Mouse (Mus musculus): ENCODE data around the gene Tgm2. TPM values are rescaled to one million over a fixed set of nuclear protein-coding genes. Genes with fewer than 3 reads are reported as not detected.

The Tgm2 gene
- total RNA-seq, 2 experiments from 2014 or later = 11.2 to 11.5 TPM

GRCm38 (mm10) chr2:158120211-158120610, 26.0 kb downstream of the Tgm2 start:
- intact Hi-C loops (cut with DNase I) = no loop called here
- DNase-seq (ENCODE audit: low spot score in 2 of 2) = no peak

- intact Hi-C loops (cut with DNase I) = no loop called here
- no peak for DNase-seq (ENCODE audit: low spot score in 2 of 2)
Measured at GRCm38 (mm10) chr2:158119145-158119544, 27.1 kb downstream of the Tgm2 start.

GRCm38 (mm10) chr2:158116653-158117052, 29.6 kb downstream of the Tgm2 start:
- intact Hi-C loops (cut with DNase I) = no loop called here
- DNase-seq (ENCODE audit: low spot score in 2 of 2) = no peak

- intact Hi-C loops (cut with DNase I) = no loop called here
- DNase-seq (ENCODE audit: low spot score in 2 of 2) = no peak
Measured at GRCm38 (mm10) chr2:158115838-158116453, 30.3 kb downstream of the Tgm2 start.

- intact Hi-C loops (cut with DNase I) = no loop called here
- DNase-seq (ENCODE audit: low spot score in 2 of 2) = no peak
Measured at GRCm38 (mm10) chr2:158114931-158115330, 31.3 kb downstream of the Tgm2 start.

GRCm38 (mm10) chr2:158113591-158114257, 32.5 kb downstream of the Tgm2 start:
- no peak for DNase-seq (ENCODE audit: low spot score in 2 of 2)
- intact Hi-C loops (cut with DNase I) = no loop called here

GRCm38 (mm10) chr2:158109516-158109915, 36.7 kb downstream of the Tgm2 start:
- intact Hi-C loops (cut with DNase I) = loop anchor here (5.0 kb wide), 2 partner anchors 38 to 93 kb away; partner anchors contain the start of gene Tgm2
- no peak for DNase-seq (ENCODE audit: low spot score in 2 of 2)

GRCm38 (mm10) chr2:158106947-158107587, 39.2 kb downstream of the Tgm2 start:
- intact Hi-C loops (cut with DNase I) = loop anchor here (5.0 kb wide), 2 partner anchors 40 to 95 kb away; partner anchors contain the start of gene Tgm2
- DNase-seq (ENCODE audit: low spot score in 2 of 2) = no peak

GRCm38 (mm10) chr2:158105605-158106004, 40.6 kb downstream of the Tgm2 start:
- intact Hi-C loops (cut with DNase I) = loop anchor here (5.0 kb wide), 2 partner anchors 42 to 97 kb away; partner anchors contain the start of gene Tgm2
- no peak for DNase-seq (ENCODE audit: low spot score in 2 of 2)

- DNase-seq (ENCODE audit: low spot score in 2 of 2) = no peak
- intact Hi-C loops (cut with DNase I) = loop anchor here (5.0 kb wide), 2 partner anchors 42 to 97 kb away; partner anchors contain the start of gene Tgm2
Measured at GRCm38 (mm10) chr2:158104966-158105365, 41.3 kb downstream of the Tgm2 start.

- peak; percentile 58 to 63 for DNase-seq (ENCODE audit: low spot score in 2 of 2)
- intact Hi-C loops (cut with DNase I) = no loop called here
Measured at GRCm38 (mm10) chr2:158101768-158102167, 44.5 kb downstream of the Tgm2 start.

GRCm38 (mm10) chr2:158099537-158099936, 46.7 kb downstream of the Tgm2 start:
- no peak for DNase-seq (ENCODE audit: low spot score in 2 of 2)
- intact Hi-C loops (cut with DNase I) = no loop called here

- DNase-seq (ENCODE audit: low spot score in 2 of 2) = no peak
Measured at GRCm38 (mm10) chr2:158098730-158099129, 47.5 kb downstream of the Tgm2 start.

GRCm38 (mm10) chr2:158097071-158097470, 49.2 kb downstream of the Tgm2 start:
- no peak for DNase-seq (ENCODE audit: low spot score in 2 of 2)
- intact Hi-C loops (cut with DNase I) = no loop called here

More at GRCm38 (mm10) chr2:158098730-158099129, 47.5 kb downstream of the Tgm2 start:
- intact Hi-C loops (cut with DNase I) = no loop called here

GRCm38 (mm10) chr2:158094846-158095245, 51.4 kb downstream of the Tgm2 start:
- intact Hi-C loops (cut with DNase I) = no loop called here
- DNase-seq (ENCODE audit: low spot score in 2 of 2) = no peak

- intact Hi-C loops (cut with DNase I) = no loop called here
- no peak for DNase-seq (ENCODE audit: low spot score in 2 of 2)
Measured at GRCm38 (mm10) chr2:158094300-158094699, 51.9 kb downstream of the Tgm2 start.

- peak in 1 of 2 experiments; percentile 19 for DNase-seq (ENCODE audit: low spot score in 2 of 2)
- intact Hi-C loops (cut with DNase I) = no loop called here
Measured at GRCm38 (mm10) chr2:158093345-158093744, 52.9 kb downstream of the Tgm2 start.

GRCm38 (mm10) chr2:158090096-158090495, 56.1 kb downstream of the Tgm2 start:
- DNase-seq (ENCODE audit: low spot score in 2 of 2) = no peak
- intact Hi-C loops (cut with DNase I) = no loop called here

GRCm38 (mm10) chr2:158084486-158084885, 61.8 kb downstream of the Tgm2 start:
- DNase-seq (ENCODE audit: low spot score in 2 of 2) = no peak
- intact Hi-C loops (cut with DNase I) = no loop called here

GRCm38 (mm10) chr2:158080622-158081241, 65.5 kb downstream of the Tgm2 start:
- intact Hi-C loops (cut with DNase I) = no loop called here
- no peak for DNase-seq (ENCODE audit: low spot score in 2 of 2)

All from left cerebral cortex, postnatal 36 days (tissue).